Mouse (Mus musculus): ENCODE data around the gene Tenm2. TPM values are rescaled to one million over a fixed set of nuclear protein-coding genes. Genes with fewer than 3 reads are reported as not detected.

The Tenm2 gene
- total and polyA plus RNA-seq, 3 experiments: not detected

- H3K36me3 ChIP-seq (ENCODE audit: control insufficient read depth in 1 of 2, insufficient read depth in 2 of 2, low read length in 2 of 2): no peaks in the 10 kb centered on the region
- no peaks in the 10 kb centered on the region for H3K79me2 ChIP-seq (ENCODE audit: control insufficient read depth, insufficient read depth, low read length, poor library complexity)
- H3K27me3 ChIP-seq (ENCODE audit: control insufficient read depth in 1 of 2, insufficient read depth in 2 of 2, low read length in 2 of 2): no peaks in the 10 kb centered on the region
- no peaks in the 10 kb centered on the region for H3K4me1 ChIP-seq (ENCODE audit: control insufficient read depth in 1 of 2, insufficient read depth in 2 of 2, low read length in 2 of 2)
- H3K9me3 ChIP-seq (replicated peaks; ENCODE audit: insufficient read depth, low read length): no peaks in the 10 kb centered on the region
- no peak overlapping the region for H3K9ac ChIP-seq (ENCODE audit: control insufficient read depth, low read depth, low read length, poor library complexity, severe bottlenecking)
- no peak overlapping the region for H3K27ac ChIP-seq (ENCODE audit: control insufficient read depth, low read depth, low read length)
- no peak for DNase-seq (ENCODE audit: low read depth, low spot score)
- H3K4me3 ChIP-seq (ENCODE audit: control insufficient read depth in 1 of 2, insufficient read depth in 1 of 2, low read depth in 2 of 2, low read length in 2 of 2): no peak overlapping the region
- TF ChIP-seq NRF1 (IDR thresholded peaks at IDR 0.05; ENCODE audit: insufficient read depth, low read depth, low read length, poor library complexity, severe bottlenecking) (no peak), KAT2A (conservative IDR thresholded peaks at IDR 0.05; ENCODE audit: low read depth, low read length) (no peak), POLR2AphosphoS2 (IDR thresholded peaks at IDR 0.05; ENCODE audit: low read length) (no peak), ETS1 (IDR thresholded peaks at IDR 0.05; ENCODE audit: low read depth, low read length) (no peak), SMC3 (IDR thresholded peaks at IDR 0.05; ENCODE audit: low read depth, low read length) (no peak), TBP (IDR thresholded peaks at IDR 0.05; ENCODE audit: low read depth, low read length) (no peak), EP300 (IDR thresholded peaks at IDR 0.05; ENCODE audit: low read depth in 1 of 2, low read length in 2 of 2) (no peak), MAFK (IDR thresholded peaks at IDR 0.05; ENCODE audit: borderline replicate concordance, low read depth, low read length) (no peak), CHD2 (IDR thresholded peaks at IDR 0.05; ENCODE audit: low read length) (no peak), HCFC1 (IDR thresholded peaks at IDR 0.05; ENCODE audit: low read depth, low read length) (no peak)
Measured at GRCm38 (mm10) chr11:36974142-36974541, 261.6 kb downstream of the Tenm2 start.

- no peaks in the 10 kb centered on the region for H3K9me3 ChIP-seq (replicated peaks; ENCODE audit: insufficient read depth, low read length)
- no peak overlapping the region for H3K9ac ChIP-seq (ENCODE audit: control insufficient read depth, low read depth, low read length, poor library complexity, severe bottlenecking)
- no peak overlapping the region for H3K27ac ChIP-seq (ENCODE audit: control insufficient read depth, low read depth, low read length)
- no peak for DNase-seq (ENCODE audit: low read depth, low spot score)
- H3K79me2 ChIP-seq (ENCODE audit: control insufficient read depth, insufficient read depth, low read length, poor library complexity): no peaks in the 10 kb centered on the region
- H3K4me1 ChIP-seq (ENCODE audit: control insufficient read depth in 1 of 2, insufficient read depth in 2 of 2, low read length in 2 of 2): no peaks in the 10 kb centered on the region
- no peaks in the 10 kb centered on the region for H3K36me3 ChIP-seq (ENCODE audit: control insufficient read depth in 1 of 2, insufficient read depth in 2 of 2, low read length in 2 of 2)
- H3K4me3 ChIP-seq (ENCODE audit: control insufficient read depth in 1 of 2, insufficient read depth in 1 of 2, low read depth in 2 of 2, low read length in 2 of 2): no peak overlapping the region
- no peaks in the 10 kb centered on the region for H3K27me3 ChIP-seq (ENCODE audit: control insufficient read depth in 1 of 2, insufficient read depth in 2 of 2, low read length in 2 of 2)
- TF ChIP-seq MYC (IDR thresholded peaks at IDR 0.05; ENCODE audit: low read depth, low read length) (no peak), TCF12 (IDR thresholded peaks at IDR 0.05; ENCODE audit: low read depth, low read length) (no peak), MAZ (IDR thresholded peaks at IDR 0.05; ENCODE audit: low read depth, low read length) (no peak), RAD21 (IDR thresholded peaks at IDR 0.05; ENCODE audit: low read depth, low read length) (no peak), ELF1 (IDR thresholded peaks at IDR 0.05; ENCODE audit: low read depth, low read length) (no peak), RCOR1 (IDR thresholded peaks at IDR 0.05; ENCODE audit: low read depth, low read length) (no peak), MYB (IDR thresholded peaks at IDR 0.05; ENCODE audit: low read depth, low read length) (no peak)
Measured at GRCm38 (mm10) chr11:36958102-36958501, 277.7 kb downstream of the Tenm2 start.

Data from MEL (cell line).